17 mouse cellular contexts compared by ENCODE assay signal in genomic region chr10:8358286-8359045, GRCm38 (mm10).
DNase-seq lines count a peak whose midpoint lies in the region; ATAC-seq and TF ChIP-seq lines count a peak whose summit lies in the region.
"Had no signal": no experiment of that assay in that cellular context is flagged by ENCODE, and none has a peak within 500 bp of the region (broad histone marks: within the 10 kb centered on the region; RNA-seq: fewer than 3 reads in every experiment).

No protein-coding gene starts in this region.

- 58% methylated on average over 15 of the region's 15 CpGs for WGBS in liver, postnatal 0 days (ENCODE audit: insufficient replicate concordance)

- no peak overlapping the region for H3K4me3 ChIP-seq in liver, postnatal 0 days (ENCODE audit: low read depth, low read length)
- H3K4me3 ChIP-seq: embryonic facial prominence, embryonic 12.5 days; neural tube, embryonic 13.5 days had no signal

- no peaks in the 10 kb centered on the region for H3K9me3 ChIP-seq in liver, postnatal 0 days (ENCODE audit: low read length)
- H3K9me3 ChIP-seq: embryonic facial prominence, embryonic 12.5 days; G1E; neural tube, embryonic 13.5 days had no signal

- no peaks in the 10 kb centered on the region for H3K27me3 ChIP-seq in liver, postnatal 0 days (ENCODE audit: insufficient read depth, low read length)
- H3K27me3 ChIP-seq: embryonic facial prominence, embryonic 12.5 days; neural tube, embryonic 13.5 days had no signal

- no peak overlapping the region for H3K4me2 ChIP-seq in liver, postnatal 0 days (ENCODE audit: low read depth, low read length)
- H3K4me2 ChIP-seq: embryonic facial prominence, embryonic 12.5 days; neural tube, embryonic 13.5 days had no signal

- no peaks in the 10 kb centered on the region for H3K36me3 ChIP-seq in liver, postnatal 0 days (replicated peaks; ENCODE audit: insufficient read depth, low read length)
- H3K36me3 ChIP-seq: embryonic facial prominence, embryonic 12.5 days; G1E; neural tube, embryonic 13.5 days had no signal

- peak; percentile 7 for DNase-seq in adrenal gland, adult 2 months
- DNase-seq in adrenal gland, adult 18-20 months (ENCODE audit: low spot score in 2 of 2), result no peak
- no peak for DNase-seq in liver, postnatal 0 days
- DNase-seq in liver, result no peak
- peak; percentile 39 to 57 for DNase-seq in urinary bladder, postnatal 36 days (ENCODE audit: low spot score in 2 of 2)
- DNase-seq in urinary bladder, postnatal 4 days (ENCODE audit: low spot score in 2 of 2), result no peak
- no peak for DNase-seq in frontal cortex, postnatal 14 days (ENCODE audit: low spot score in 2 of 2)
- DNase-seq in kidney, adult 11 months, result no peak
- DNase-seq: cerebellum, postnatal 36 days; heart, adult 11 months; thymus, adult 2 months had no signal

- H3K27ac ChIP-seq in liver, postnatal 0 days (ENCODE audit: low read depth), result no peak overlapping the region
- H3K27ac ChIP-seq: embryonic facial prominence, embryonic 12.5 days; kidney, postnatal 0 days; liver, embryonic 14.5 days; neural tube, embryonic 13.5 days had no signal

- 0 out of 2 replicates have a peak, but pooled peaks have one; percentile 29 for ATAC-seq in liver, postnatal 0 days
- ATAC-seq: inflammation-experienced regulatory T-cells, adult 6 months had no signal

- no peaks in the 10 kb centered on the region for H3K4me1 ChIP-seq in liver, postnatal 0 days (ENCODE audit: insufficient read depth)
- H3K4me1 ChIP-seq: embryonic facial prominence, embryonic 12.5 days had no signal

- TF ChIP-seq CTCF in liver, postnatal 0 days (IDR thresholded peaks at IDR 0.05; ENCODE audit: low read depth), result no peak

- H3K9ac ChIP-seq in liver, postnatal 0 days (replicated peaks), result no peak overlapping the region
- H3K9ac ChIP-seq: embryonic facial prominence, embryonic 12.5 days; liver, embryonic 14.5 days; neural tube, embryonic 13.5 days had no signal

- TF ChIP-seq EP300 in liver, postnatal 0 days (IDR thresholded peaks at IDR 0.05; ENCODE audit: low read depth), result no peak

Comparison
In these comparisons a context has a peak if more than half of its experiments do, and no peak if none do; other contexts are left out.
1. DNase-seq: peak in adrenal gland, adult 2 months (single experiment) and urinary bladder, postnatal 36 days (2 of 2); none in adrenal gland, adult 18-20 months (0 of 2), liver, postnatal 0 days (single experiment), liver (single experiment), urinary bladder, postnatal 4 days (0 of 2), frontal cortex, postnatal 14 days (0 of 2) and kidney, adult 11 months (single experiment).